Mouse (Mus musculus): Measurements from ENCODE around the gene Prl7a1.

DNA sequence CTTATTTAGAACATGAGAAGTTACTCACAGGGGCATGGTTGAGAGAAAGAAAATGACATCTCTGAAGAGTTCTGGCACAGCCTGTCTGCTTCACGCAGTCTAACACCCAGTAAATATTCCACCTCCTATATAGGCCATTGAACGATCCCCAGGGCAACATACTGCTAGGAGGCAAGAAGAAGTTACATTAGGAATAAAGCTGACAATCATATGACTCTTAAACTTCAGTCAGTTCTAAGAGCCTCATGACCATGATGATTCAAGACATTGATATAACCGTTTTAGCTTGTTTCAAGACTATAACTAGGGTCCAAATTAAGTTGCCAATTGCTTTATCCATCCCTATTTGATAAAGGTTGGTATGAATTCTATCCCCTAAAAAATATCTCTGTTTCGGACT lies 25.6 kb upstream of the Prl7a1 start, which contains the start of gene Prl7a2:
- TF ChIP-seq GATA1 (IDR thresholded peaks at IDR 0.05; ENCODE audit: borderline replicate concordance, low read length) (no peak), FLI1 (IDR thresholded peaks at IDR 0.05; ENCODE audit: low read length) (no peak)
